Mouse (Mus musculus) limb, embryonic 10.5 days (tissue): Measurements from ENCODE around the gene Cradd. TPM values are rescaled to one million over a fixed set of nuclear protein-coding genes. Genes with fewer than 3 reads are reported as not detected.

Experiments
- DNase-seq: peaks from one replicate; pipeline ENCODE4 v3.0.0-alpha.2; 2017; ENCODE audit warnings: low spot score
- H3K27ac ChIP-seq: fragments of 300-500 bp; sonication (generic); 2 replicates; pipeline ENCODE4 v1.5.1; 2016; ENCODE audit warnings: mild to moderate bottlenecking
- H3K27me3 ChIP-seq: fragments of 300-500 bp; sonication (generic); 2 replicates; pipeline ENCODE4 v1.6.1; 2016; ENCODE audit warnings: low read depth, mild to moderate bottlenecking; ENCODE audit not compliant: poor library complexity, severe bottlenecking
- H3K36me3 ChIP-seq: fragments of 300-500 bp; sonication (generic); 2 replicates; pipeline ENCODE4 v1.6.1; 2016; ENCODE audit warnings: mild to moderate bottlenecking, moderate library complexity
- H3K4me1 ChIP-seq: fragments of 300-500 bp; sonication (generic); 2 replicates; pipeline ENCODE4 v1.6.1; 2016
- H3K4me3 ChIP-seq: fragments of 300-500 bp; sonication (generic); 2 replicates; pipeline ENCODE4 v1.5.1; 2016; ENCODE audit warnings: mild to moderate bottlenecking, moderate library complexity
- H3K9me3 ChIP-seq: fragments of 300-500 bp; sonication (generic); replicated peaks from 2 replicates; pipeline ENCODE4 v1.6.1; 2016; ENCODE audit warnings: mild to moderate bottlenecking
- WGBS: fragments of 180-500 bp; shearing (Covaris S2); methylation state at CpG from one replicate; pipeline ENCODE4 v1.1.7; 2016; 5-methylcytosine and 5-hydroxymethylcytosine counted together
- polyA plus RNA-seq: library from polyadenylated mRNA; unstranded; fragments of >200 nt; fragmentation: Nextera tagmentation; extraction: Ambion mirVana; gene quantifications from 2 replicates; pipeline ENCODE4 v1.2.1, GENCODE M21; 2016

The Cradd gene
- polyA plus RNA-seq, 1 experiment from 2014 or later: 11.9 TPM

DNA sequence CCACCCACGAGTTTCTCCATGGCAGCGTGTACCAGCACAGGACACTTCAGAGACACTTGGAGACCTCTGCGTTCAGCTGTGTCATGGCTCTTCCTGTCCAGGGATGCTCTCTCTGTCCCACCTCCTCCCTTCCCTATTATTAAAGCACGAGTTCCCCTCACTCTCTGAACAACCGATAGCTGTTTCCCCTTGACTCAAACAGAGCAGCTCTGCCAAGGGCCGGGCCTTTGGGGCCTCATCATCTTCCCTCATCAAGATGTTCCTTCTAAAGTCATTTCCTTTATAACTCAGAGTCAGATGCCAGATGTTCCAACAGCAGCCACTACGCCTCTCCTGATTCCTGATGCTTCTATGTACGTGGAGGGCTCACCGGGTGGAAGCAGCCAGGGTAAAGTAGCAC, 110.1 kb downstream of the Cradd start:
- Histone ChIP-seq H3K9me3 (no peaks in the 10 kb centered on the region), H3K36me3 (no peaks in the 10 kb centered on the region), H3K4me3 (no peak overlapping the region), H3K27ac (peak overlapping the region; percentile 3; the same call in 1 of the 2 replicates), H3K4me1 (peaks cover 24% of the 10 kb centered on the region), H3K27me3 (no peaks in the 10 kb centered on the region)
- 83% methylated on average over 9 of the region's 9 CpGs for WGBS
- no peak for DNase-seq

DNA sequence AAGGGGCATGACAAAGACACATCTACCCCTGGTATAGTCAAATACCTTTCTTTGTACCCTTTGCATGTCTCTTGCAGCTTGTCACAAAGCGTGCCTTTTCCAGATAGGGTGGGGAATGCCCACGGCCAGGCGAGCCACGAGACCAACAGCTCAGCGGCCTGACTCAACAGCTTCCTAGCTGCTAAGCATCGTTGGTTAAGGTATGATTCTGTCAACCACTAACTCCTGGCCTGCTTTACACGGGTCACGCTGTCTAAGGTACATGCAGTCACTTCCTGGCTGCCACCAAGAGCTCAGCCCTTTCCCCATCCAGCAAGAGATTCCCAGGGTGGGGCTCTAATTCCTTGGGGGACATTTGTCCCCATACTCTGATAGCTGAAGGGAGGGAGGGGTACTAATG, 110.6 kb downstream of the Cradd start:
- 89% methylated on average over 8 of the region's 8 CpGs for WGBS
- no peaks in the 10 kb centered on the region for H3K27me3 ChIP-seq
- no peak overlapping the region for H3K4me3 ChIP-seq
- H3K4me1 ChIP-seq: peaks cover 24% of the 10 kb centered on the region
- H3K27ac ChIP-seq: no peak overlapping the region
- H3K9me3 ChIP-seq: no peaks in the 10 kb centered on the region
- DNase-seq: no peak
- no peaks in the 10 kb centered on the region for H3K36me3 ChIP-seq

DNA sequence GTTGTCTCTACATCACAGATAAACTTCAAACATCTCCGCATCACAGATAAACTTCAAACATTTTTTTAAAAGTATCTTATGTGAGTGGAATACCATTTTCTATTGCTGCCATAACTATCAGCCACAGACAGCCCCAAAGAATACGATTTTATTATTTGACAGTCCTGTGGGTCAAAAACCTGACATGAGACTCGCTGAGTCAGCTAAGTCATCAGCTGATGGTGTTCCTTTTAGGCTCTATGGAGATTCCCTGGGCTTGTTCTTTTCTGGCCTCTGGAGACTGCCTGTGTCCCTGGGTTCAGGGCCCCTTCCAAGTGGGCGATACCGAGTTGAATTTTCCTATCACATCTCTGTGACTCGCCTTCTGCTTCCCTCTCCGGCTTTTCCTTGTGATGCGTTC, 112.3 kb downstream of the Cradd start:
- Histone ChIP-seq H3K4me3 (no peak overlapping the region), H3K4me1 (peaks cover 17% of the 10 kb centered on the region), H3K36me3 (no peaks in the 10 kb centered on the region), H3K27ac (no peak overlapping the region), H3K9me3 (no peaks in the 10 kb centered on the region), H3K27me3 (no peaks in the 10 kb centered on the region)
- WGBS: 95% methylated on average over 8 of the region's 8 CpGs
- DNase-seq: no peak

GRCm38 (mm10) chr10:95210664-95211372, 113.1 kb downstream of the Cradd start:
- H3K27ac ChIP-seq: no peak overlapping the region
- 84% methylated on average over 7 of the region's 7 CpGs for WGBS
- DNase-seq: no peak
- no peak overlapping the region for H3K4me3 ChIP-seq
- H3K9me3 ChIP-seq: no peaks in the 10 kb centered on the region
- no peaks in the 10 kb centered on the region for H3K27me3 ChIP-seq
- peaks cover 17% of the 10 kb centered on the region for H3K4me1 ChIP-seq
- H3K36me3 ChIP-seq: no peaks in the 10 kb centered on the region

- H3K27ac ChIP-seq: no peak overlapping the region
- WGBS: 78% methylated on average over 4 of the region's 4 CpGs
- H3K4me3 ChIP-seq: no peak overlapping the region
- H3K27me3 ChIP-seq: no peaks in the 10 kb centered on the region
- DNase-seq: no peak
- H3K4me1 ChIP-seq: peaks cover 17% of the 10 kb centered on the region
- no peaks in the 10 kb centered on the region for H3K9me3 ChIP-seq
- no peaks in the 10 kb centered on the region for H3K36me3 ChIP-seq
Measured at GRCm38 (mm10) chr10:95210167-95210566, 113.8 kb downstream of the Cradd start.

GRCm38 (mm10) chr10:95207423-95207822, 116.5 kb downstream of the Cradd start:
- Histone ChIP-seq H3K27ac (no peak overlapping the region), H3K9me3 (no peaks in the 10 kb centered on the region), H3K36me3 (no peaks in the 10 kb centered on the region), H3K4me1 (peaks cover 14% of the 10 kb centered on the region), H3K4me3 (no peak overlapping the region), H3K27me3 (no peaks in the 10 kb centered on the region)
- 92% methylated on average over 8 of the region's 8 CpGs for WGBS
- DNase-seq: no peak

GRCm38 (mm10) chr10:95201514-95201913, 122.4 kb downstream of the Cradd start:
- Histone ChIP-seq H3K36me3 (no peaks in the 10 kb centered on the region), H3K27ac (no peak overlapping the region), H3K27me3 (no peaks in the 10 kb centered on the region), H3K9me3 (no peaks in the 10 kb centered on the region), H3K4me3 (no peak overlapping the region), H3K4me1 (peaks cover 21% of the 10 kb centered on the region)
- no peak for DNase-seq
- 91% methylated on average over 8 of the region's 8 CpGs for WGBS

GRCm38 (mm10) chr10:95200323-95200722, 123.6 kb downstream of the Cradd start:
- Histone ChIP-seq H3K27me3 (no peaks in the 10 kb centered on the region), H3K9me3 (no peaks in the 10 kb centered on the region), H3K4me3 (no peak overlapping the region), H3K36me3 (no peaks in the 10 kb centered on the region), H3K27ac (no peak overlapping the region), H3K4me1 (peaks cover 21% of the 10 kb centered on the region)
- WGBS: 72% methylated on average over 7 of the region's 7 CpGs
- DNase-seq: no peak

DNA sequence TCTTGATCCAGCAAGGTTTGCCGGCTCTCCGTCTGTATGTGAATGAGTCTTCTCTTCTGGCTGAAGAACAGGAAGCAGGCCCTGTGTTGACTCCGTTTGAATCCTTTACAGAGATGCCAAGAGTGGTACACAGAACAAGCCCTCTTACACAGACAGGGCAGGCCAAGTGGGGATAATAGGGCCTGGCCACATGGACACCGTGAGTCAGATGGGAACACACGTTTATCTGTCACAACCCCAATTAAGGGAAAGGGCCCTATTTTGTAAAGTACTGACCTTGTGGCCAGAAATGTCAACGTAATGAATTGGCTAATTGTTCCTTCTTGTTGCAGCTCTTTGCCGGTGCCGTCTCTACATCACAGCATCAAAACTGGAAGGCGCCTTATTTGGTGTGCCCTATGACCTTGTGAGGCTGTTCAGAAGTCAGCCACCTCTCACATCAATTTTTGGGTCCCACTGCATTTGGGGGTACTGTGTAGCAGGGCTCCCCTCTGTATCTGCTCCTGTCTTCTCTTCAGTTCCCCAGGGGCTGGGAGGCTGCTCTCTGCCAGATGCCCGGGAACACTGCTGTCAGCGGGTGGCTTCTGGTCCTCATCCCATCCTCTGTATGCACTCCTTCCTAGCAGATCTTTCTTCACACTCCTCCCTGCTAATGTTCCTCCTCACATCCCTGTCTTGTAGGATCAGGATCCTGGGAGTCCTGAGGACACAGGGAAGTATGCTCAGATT, 124.2 kb downstream of the Cradd start:
- no peak for DNase-seq
- WGBS: 48% methylated on average over 11 of the region's 11 CpGs

GRCm38 (mm10) chr10:95197377-95197776, 126.6 kb downstream of the Cradd start:
- peaks cover 36% of the 10 kb centered on the region for H3K4me1 ChIP-seq
- H3K9me3 ChIP-seq: no peaks in the 10 kb centered on the region
- 80% methylated on average over 8 of the region's 8 CpGs for WGBS
- no peak overlapping the region for H3K27ac ChIP-seq
- no peak for DNase-seq
- no peak overlapping the region for H3K4me3 ChIP-seq
- H3K36me3 ChIP-seq: no peaks in the 10 kb centered on the region
- H3K27me3 ChIP-seq: no peaks in the 10 kb centered on the region

More for the DNA sequence above, 124.2 kb downstream of the Cradd start:
- no peak overlapping the region for H3K4me3 ChIP-seq
- no peaks in the 10 kb centered on the region for H3K36me3 ChIP-seq
- H3K9me3 ChIP-seq: no peaks in the 10 kb centered on the region
- H3K27ac ChIP-seq: no peak overlapping the region
- H3K4me1 ChIP-seq: peaks cover 25% of the 10 kb centered on the region
- no peaks in the 10 kb centered on the region for H3K27me3 ChIP-seq

DNA sequence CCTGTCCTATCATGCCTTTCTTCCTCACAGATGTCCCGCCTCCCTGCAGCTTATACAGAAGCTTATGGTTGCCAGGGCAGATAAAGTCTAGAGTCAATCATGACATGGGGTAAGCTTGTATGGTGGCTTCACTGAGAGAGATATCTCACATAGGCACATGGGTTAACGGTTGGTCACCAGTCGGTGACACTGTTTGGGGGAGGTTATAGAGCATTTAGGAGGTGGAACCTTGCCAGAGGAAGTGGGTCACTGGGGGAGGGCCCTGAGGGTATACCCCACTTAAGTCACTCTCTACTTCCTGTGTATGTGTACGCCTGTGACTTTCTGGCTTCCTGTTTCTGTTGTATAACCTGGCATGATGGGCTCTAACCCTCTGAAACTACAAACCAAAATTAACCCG, 128.2 kb downstream of the Cradd start:
- Histone ChIP-seq H3K27me3 (no peaks in the 10 kb centered on the region), H3K9me3 (no peaks in the 10 kb centered on the region), H3K27ac (no peak overlapping the region), H3K4me1 (peaks cover 33% of the 10 kb centered on the region), H3K36me3 (no peaks in the 10 kb centered on the region), H3K4me3 (no peak overlapping the region)
- 90% methylated on average over 5 of the region's 5 CpGs for WGBS
- no peak for DNase-seq

GRCm38 (mm10) chr10:95194776-95195175, 129.2 kb downstream of the Cradd start:
- no peak for DNase-seq
- H3K4me1 ChIP-seq: peaks cover 25% of the 10 kb centered on the region
- H3K9me3 ChIP-seq: no peaks in the 10 kb centered on the region
- no peak overlapping the region for H3K4me3 ChIP-seq
- H3K27ac ChIP-seq: no peak overlapping the region
- 95% methylated on average over 4 of the region's 4 CpGs for WGBS
- no peaks in the 10 kb centered on the region for H3K27me3 ChIP-seq
- H3K36me3 ChIP-seq: no peaks in the 10 kb centered on the region

- Histone ChIP-seq H3K4me3 (no peak overlapping the region), H3K27ac (peak overlapping the region; percentile 61; the same call in 1 of the 2 replicates), H3K9me3 (no peaks in the 10 kb centered on the region), H3K36me3 (no peaks in the 10 kb centered on the region), H3K27me3 (no peaks in the 10 kb centered on the region), H3K4me1 (peaks cover 16% of the 10 kb centered on the region)
- WGBS: 57% methylated on average over 11 of the region's 11 CpGs
- DNase-seq: peak; percentile 41
Measured at GRCm38 (mm10) chr10:95193875-95194281, 130.1 kb downstream of the Cradd start.
